Mouse (Mus musculus) kidney, postnatal 4 days (tissue): Measurements from ENCODE around the gene I0C0044D17Rik.

Experiments
- DNase-seq, 2 experiments: peaks; one replicate each; pipeline ENCODE4 v3.0.0; 2021; ENCODE audit warnings: mixed read lengths in 2 of 2

The I0C0044D17Rik gene

GRCm38 (mm10) chr4:98826701-98827100 is 3.1 kb upstream of the I0C0044D17Rik start:
- DNase-seq: no peak

- DNase-seq: no peak
Measured at GRCm38 (mm10) chr4:98823047-98823446, 593 bp downstream of the I0C0044D17Rik start.

GRCm38 (mm10) chr4:98822478-98822877 is 1.2 kb downstream of the I0C0044D17Rik start:
- DNase-seq: no peak

GRCm38 (mm10) chr4:98819216-98819755 is 4.4 kb downstream of the I0C0044D17Rik start:
- no peak for DNase-seq

GRCm38 (mm10) chr4:98817184-98817911 is 6.3 kb downstream of the I0C0044D17Rik start, which contains the start of gene Kank4:
TSS of gene Kank4 (minus strand) at chr4:98817537.
- DNase-seq: peak; percentile 81 to 85

- DNase-seq: peak in 1 of 2 experiments; percentile 23
Measured at GRCm38 (mm10) chr4:98816807-98817183, 6.8 kb downstream of the I0C0044D17Rik start.

- DNase-seq: peak in 1 of 2 experiments; percentile 28
Measured at GRCm38 (mm10) chr4:98806306-98806705, 17.3 kb downstream of the I0C0044D17Rik start.

GRCm38 (mm10) chr4:98805291-98806048 is 18.2 kb downstream of the I0C0044D17Rik start:
- DNase-seq: peak in 1 of 2 experiments; percentile 26

- no peak for DNase-seq
Measured at GRCm38 (mm10) chr4:98804476-98805134, 19.0 kb downstream of the I0C0044D17Rik start.

GRCm38 (mm10) chr4:98801775-98802174 is 21.9 kb downstream of the I0C0044D17Rik start:
- no peak for DNase-seq

GRCm38 (mm10) chr4:98800824-98801223 is 22.8 kb downstream of the I0C0044D17Rik start:
- peak in 1 of 2 experiments; percentile 37 for DNase-seq

GRCm38 (mm10) chr4:98796591-98797341 is 26.9 kb downstream of the I0C0044D17Rik start:
- DNase-seq: peak; percentile 56 to 68

- no peak for DNase-seq
Measured at GRCm38 (mm10) chr4:98795241-98795640, 28.4 kb downstream of the I0C0044D17Rik start.

- DNase-seq: no peak
Measured at GRCm38 (mm10) chr4:98793486-98793885, 30.2 kb downstream of the I0C0044D17Rik start.

- DNase-seq: no peak
Measured at GRCm38 (mm10) chr4:98790721-98791120, 32.9 kb downstream of the I0C0044D17Rik start.

- peak; percentile 61 to 71 for DNase-seq
Measured at GRCm38 (mm10) chr4:98789861-98790311, 33.8 kb downstream of the I0C0044D17Rik start.

- no peak for DNase-seq
Measured at GRCm38 (mm10) chr4:98789133-98789765, 34.4 kb downstream of the I0C0044D17Rik start.

- DNase-seq: no peak
Measured at GRCm38 (mm10) chr4:98786281-98786680, 37.4 kb downstream of the I0C0044D17Rik start.

GRCm38 (mm10) chr4:98785851-98786250 is 37.8 kb downstream of the I0C0044D17Rik start:
- DNase-seq: no peak

- DNase-seq: no peak
Measured at GRCm38 (mm10) chr4:98778219-98778618, 45.4 kb downstream of the I0C0044D17Rik start.

GRCm38 (mm10) chr4:98777464-98777863 is 46.2 kb downstream of the I0C0044D17Rik start:
- no peak for DNase-seq
